Mouse (Mus musculus) kidney, adult 10 weeks (tissue): ENCODE results near the gene Eif4h. TPM values are rescaled to one million over a fixed set of nuclear protein-coding genes. Genes with fewer than 3 reads are reported as not detected.

Source experiments
- polyA plus RNA-seq: library from polyadenylated mRNA; stranded (reverse); fragments of 350-450 nt; fragmentation: Illumina TruSeq; extraction: RNeasy Lipid Tissue Mini Kit (QIAGEN cat#74804); gene quantifications from one replicate; pipeline ENCODE4 v1.2.3, GENCODE M21; 2014; ENCODE audit warnings: low read depth, low replicate concordance

The Eif4h gene
- 86.6 TPM for polyA plus RNA-seq

GRCm38 (mm10) chr5:134639269-134639682 is at the start of gene Eif4h:
Gene Eif4h, minus strand, starts transcription at chr5:134639490.

GRCm38 (mm10) chr5:134688086-134688717 is 48.9 kb upstream of the Eif4h start, which contains the start of gene Limk1:
Gene Limk1, minus strand, starts transcription at chr5:134688598.

GRCm38 (mm10) chr5:134614802-134615201 is 24.5 kb downstream of the Eif4h start, which contains the start of gene Lat2:
Gene Lat2, minus strand, starts transcription at chr5:134615025.

GRCm38 (mm10) chr5:134581146-134581545 is 58.1 kb downstream of the Eif4h start, which contains the start of gene Rfc2:
Gene Rfc2, plus strand, starts transcription at chr5:134581366.

Other genes starting within 250 kb of the Eif4h start
- gene Gtf2ird1, start 182.8 kb downstream of the Eif4h start, polyA plus RNA-seq = 6.8 TPM
- 0.93 TPM for gene Clip2, start 87.1 kb downstream of the Eif4h start, polyA plus RNA-seq
- gene Syna, start 79.3 kb downstream of the Eif4h start, polyA plus RNA-seq = not detected
- 9.7 TPM for gene Rfc2, start 58.1 kb downstream of the Eif4h start, polyA plus RNA-seq
- gene Lat2, start 24.5 kb downstream of the Eif4h start, polyA plus RNA-seq = 1.0 TPM
- gene Limk1, start 49.1 kb upstream of the Eif4h start, polyA plus RNA-seq = 0.16 TPM
- gene Eln, start 107.8 kb upstream of the Eif4h start, polyA plus RNA-seq = 1.1 TPM